Mouse (Mus musculus): ENCODE results near the gene Tm7sf3. TPM values are rescaled to one million over a fixed set of nuclear protein-coding genes. Genes with fewer than 3 reads are reported as not detected.
"Not testable (repeated sequence)": the region's sequence is repeated elsewhere in the genome, so short reads cannot be mapped to it uniquely, and the experiment has no call there.

Tm7sf3 gene
- polyA plus RNA-seq, 1 experiment from 2014 or later = 33.2 TPM

DNA sequence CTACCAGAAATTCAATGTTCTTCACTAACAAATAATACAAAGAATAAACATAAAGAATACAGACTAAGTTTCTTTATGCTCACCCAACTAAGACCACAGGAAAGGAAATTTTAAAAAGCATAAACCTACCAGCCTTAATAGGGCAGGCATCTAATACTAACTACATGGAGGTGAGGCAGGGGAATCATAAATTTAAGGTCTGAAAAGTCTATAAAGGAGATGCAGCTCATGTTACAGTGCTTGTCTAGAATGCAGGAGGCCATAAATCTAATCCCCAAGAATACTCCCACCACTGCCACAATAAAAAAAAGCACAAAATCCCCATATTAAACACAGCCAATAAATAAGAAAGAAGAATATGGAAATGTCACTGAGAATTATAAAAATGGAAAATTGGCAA lies 70.6 kb downstream of the Tm7sf3 start:
- no peak overlapping the region for H3K27ac ChIP-seq (ENCODE audit: low read length)

GRCm38 (mm10) chr6:146562461-146562860 lies 80.2 kb downstream of the Tm7sf3 start:
- not testable (repeated sequence) for ATAC-seq; H3K9me3 ChIP-seq (ENCODE audit: control insufficient read depth, low read length); H3K4me1 ChIP-seq (ENCODE audit: control insufficient read depth, insufficient read depth, low read length); H3K27ac ChIP-seq (ENCODE audit: low read length); H3K36me3 ChIP-seq (ENCODE audit: control insufficient read depth, insufficient read depth, low read length); H3K9ac ChIP-seq (ENCODE audit: low read depth, low read length); H3K4me3 ChIP-seq (ENCODE audit: low read length); H3K27me3 ChIP-seq (replicated peaks; ENCODE audit: control insufficient read depth, insufficient read depth, low read length); H3K4me2 ChIP-seq (ENCODE audit: low read depth, low read length)
- WGBS = 76% methylated on average over 1 of the region's 1 CpGs

More for the DNA sequence above, 70.6 kb downstream of the Tm7sf3 start:
- no peak overlapping the region for H3K4me3 ChIP-seq (ENCODE audit: low read length)
- no peak overlapping the region for H3K9ac ChIP-seq (ENCODE audit: low read depth, low read length)
- no peak overlapping the region for H3K4me2 ChIP-seq (ENCODE audit: low read depth, low read length)
- H3K9me3 ChIP-seq (ENCODE audit: control insufficient read depth, low read length) = no peaks in the 10 kb centered on the region
- peaks cover 9% of the 10 kb centered on the region; the same call in 1 of the 2 replicates for H3K4me1 ChIP-seq (ENCODE audit: control insufficient read depth, insufficient read depth, low read length)
- H3K27me3 ChIP-seq (replicated peaks; ENCODE audit: control insufficient read depth, insufficient read depth, low read length) = no peaks in the 10 kb centered on the region
- no peak for ATAC-seq
- H3K36me3 ChIP-seq (ENCODE audit: control insufficient read depth, insufficient read depth, low read length) = no peaks in the 10 kb centered on the region

Other genes with a start within 250 kb of the Tm7sf3 start
- 7.5 and 8.5 TPM in 2 replicates for gene Itpr2, start 140.6 kb downstream of the Tm7sf3 start, polyA plus RNA-seq (2015; fragmentation: Nextera tagmentation; extraction: Ambion mirVana)
- gene Fgfr1op2, start 65.6 kb downstream of the Tm7sf3 start, polyA plus RNA-seq (2015; fragmentation: Nextera tagmentation; extraction: Ambion mirVana) = 86.0 and 86.6 TPM in 2 replicates
- 44.3 and 47.4 TPM in 2 replicates for gene Ints13, start 65.0 kb downstream of the Tm7sf3 start, polyA plus RNA-seq (2015; fragmentation: Nextera tagmentation; extraction: Ambion mirVana)
- 105 and 110 TPM in 2 replicates for gene Med21, start 277 bp downstream of the Tm7sf3 start, polyA plus RNA-seq (2015; fragmentation: Nextera tagmentation; extraction: Ambion mirVana)
- gene Stk38l, start 82.2 kb upstream of the Tm7sf3 start, polyA plus RNA-seq (2015; fragmentation: Nextera tagmentation; extraction: Ambion mirVana) = 17.1 and 17.9 TPM in 2 replicates
- gene Arntl2, start 153.2 kb upstream of the Tm7sf3 start, polyA plus RNA-seq (2015; fragmentation: Nextera tagmentation; extraction: Ambion mirVana) = 2.3 and 2.6 TPM in 2 replicates
- not detected in 2 replicates for gene Smco2, start 207.3 kb upstream of the Tm7sf3 start, polyA plus RNA-seq (2015; fragmentation: Nextera tagmentation; extraction: Ambion mirVana)
- gene Ppfibp1, start 245.7 kb upstream of the Tm7sf3 start, polyA plus RNA-seq (2015; fragmentation: Nextera tagmentation; extraction: Ambion mirVana) = 31.8 and 33.3 TPM in 2 replicates

All from intestine, embryonic 16.5 days (tissue).